Mouse (Mus musculus) adipocyte (in vitro differentiated cells): ENCODE measurements around the gene Angpt4.

Source experiments
- DNase-seq: peaks from one replicate; pipeline ENCODE4 v3.0.0-alpha.2; 2016; ENCODE audit warnings: low spot score

Gene Angpt4

DNA sequence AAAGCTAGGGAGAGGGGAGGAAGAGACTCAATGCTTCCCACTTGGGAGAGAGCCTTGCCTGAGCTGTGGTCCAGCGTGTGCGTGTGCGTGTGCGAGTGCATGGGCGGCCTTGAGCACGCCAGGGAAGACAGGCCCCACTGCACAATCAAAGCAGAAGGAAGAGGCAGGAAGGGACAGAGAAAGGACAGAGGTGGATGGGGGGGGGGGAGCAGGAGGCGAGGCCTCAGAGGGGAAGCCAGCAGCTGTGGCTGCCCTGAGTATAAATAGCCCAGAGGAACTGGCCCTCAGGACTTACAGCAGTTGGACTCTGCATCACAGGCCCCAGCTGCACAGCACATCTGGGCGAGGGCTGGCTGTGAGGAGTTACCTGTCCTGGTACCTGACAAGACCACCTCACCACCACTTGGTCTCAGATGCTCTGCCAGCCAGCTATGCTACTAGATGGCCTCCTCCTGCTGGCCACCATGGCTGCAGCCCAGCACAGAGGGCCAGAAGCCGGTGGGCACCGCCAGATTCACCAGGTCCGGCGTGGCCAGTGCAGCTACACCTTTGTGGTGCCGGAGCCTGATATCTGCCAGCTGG is at the start of gene Angpt4:
TSS of gene Angpt4 (plus strand) at position 292 of the 582 bp plus-strand sequence.
- no peak for DNase-seq

DNA sequence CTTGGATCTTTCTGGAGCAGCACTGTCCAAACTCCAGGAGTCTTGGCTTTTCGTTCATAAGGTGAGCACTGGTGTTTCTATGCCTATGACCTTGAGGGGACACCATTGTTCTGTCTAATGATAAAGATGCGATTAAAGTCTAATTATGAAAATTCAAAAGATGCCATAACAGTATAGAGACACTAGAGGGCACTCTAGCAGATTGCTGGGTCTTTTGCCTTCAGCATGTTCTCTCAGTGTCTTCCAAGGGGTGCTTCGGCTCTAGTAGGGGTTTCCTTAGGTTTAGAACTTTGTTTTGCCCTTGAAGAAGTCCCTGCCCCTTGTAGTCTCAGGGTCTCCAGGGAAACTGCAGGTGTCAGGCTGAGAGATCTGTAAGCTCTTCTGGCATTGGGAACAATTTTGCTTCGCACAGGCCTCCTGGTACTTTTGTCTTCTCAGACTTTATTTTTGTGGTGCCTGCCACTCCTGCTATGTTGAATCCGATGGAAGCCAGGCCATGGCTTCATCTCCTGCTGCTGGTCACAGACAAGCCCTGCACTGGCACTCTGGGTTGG is 48.7 kb upstream of the Angpt4 start:
- peak; percentile 13 for DNase-seq

GRCm38 (mm10) chr2:151864941-151865340 is 46.1 kb upstream of the Angpt4 start:
- no peak for DNase-seq

GRCm38 (mm10) chr2:151866487-151866886 is 44.5 kb upstream of the Angpt4 start:
- peak; percentile 58 for DNase-seq

- DNase-seq, result no peak
Observed at GRCm38 (mm10) chr2:151868196-151868595, 42.8 kb upstream of the Angpt4 start.

GRCm38 (mm10) chr2:151874551-151874950 is 36.5 kb upstream of the Angpt4 start:
- DNase-seq, result peak; percentile 69

GRCm38 (mm10) chr2:151876012-151876485 is 35.0 kb upstream of the Angpt4 start:
- peak; percentile 74 for DNase-seq

- DNase-seq, result no peak
Observed at GRCm38 (mm10) chr2:151878645-151879044, 32.4 kb upstream of the Angpt4 start.

GRCm38 (mm10) chr2:151879760-151880159 is 31.2 kb upstream of the Angpt4 start:
- DNase-seq, result peak; percentile 27

- no peak for DNase-seq
Observed at GRCm38 (mm10) chr2:151891031-151891430, 20.0 kb upstream of the Angpt4 start.

DNA sequence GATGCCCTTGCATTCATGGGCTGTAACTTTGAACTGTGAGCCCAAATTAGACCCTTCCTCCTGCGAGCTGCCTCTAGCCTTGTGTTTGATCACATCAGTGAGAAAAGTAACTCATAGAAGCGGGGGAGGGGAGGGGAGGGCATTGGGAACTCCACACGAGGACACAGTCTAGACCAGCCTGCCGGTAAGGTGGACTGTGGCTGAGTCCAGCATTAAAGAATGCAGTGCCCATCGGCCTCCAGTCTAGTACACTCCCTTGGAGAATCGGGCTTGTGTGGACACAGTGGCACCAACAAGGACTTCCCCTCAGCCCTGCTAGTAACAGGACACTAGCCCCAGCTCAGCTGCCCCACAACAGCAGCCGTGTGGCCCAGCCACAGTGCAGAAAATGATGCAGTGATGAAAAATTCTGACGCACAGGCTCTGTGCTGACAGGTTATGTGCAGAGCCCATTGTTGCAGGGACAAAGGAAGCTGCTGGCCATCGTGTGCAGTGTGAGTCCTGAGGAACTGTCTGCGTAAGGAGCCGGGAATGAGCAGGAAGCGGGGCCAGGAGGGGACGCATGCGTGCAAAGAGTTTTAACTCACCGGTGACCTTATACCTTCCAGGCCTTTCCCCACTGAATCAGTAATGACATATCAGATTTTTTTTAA is 17.8 kb upstream of the Angpt4 start:
- DNase-seq, result no peak

DNA sequence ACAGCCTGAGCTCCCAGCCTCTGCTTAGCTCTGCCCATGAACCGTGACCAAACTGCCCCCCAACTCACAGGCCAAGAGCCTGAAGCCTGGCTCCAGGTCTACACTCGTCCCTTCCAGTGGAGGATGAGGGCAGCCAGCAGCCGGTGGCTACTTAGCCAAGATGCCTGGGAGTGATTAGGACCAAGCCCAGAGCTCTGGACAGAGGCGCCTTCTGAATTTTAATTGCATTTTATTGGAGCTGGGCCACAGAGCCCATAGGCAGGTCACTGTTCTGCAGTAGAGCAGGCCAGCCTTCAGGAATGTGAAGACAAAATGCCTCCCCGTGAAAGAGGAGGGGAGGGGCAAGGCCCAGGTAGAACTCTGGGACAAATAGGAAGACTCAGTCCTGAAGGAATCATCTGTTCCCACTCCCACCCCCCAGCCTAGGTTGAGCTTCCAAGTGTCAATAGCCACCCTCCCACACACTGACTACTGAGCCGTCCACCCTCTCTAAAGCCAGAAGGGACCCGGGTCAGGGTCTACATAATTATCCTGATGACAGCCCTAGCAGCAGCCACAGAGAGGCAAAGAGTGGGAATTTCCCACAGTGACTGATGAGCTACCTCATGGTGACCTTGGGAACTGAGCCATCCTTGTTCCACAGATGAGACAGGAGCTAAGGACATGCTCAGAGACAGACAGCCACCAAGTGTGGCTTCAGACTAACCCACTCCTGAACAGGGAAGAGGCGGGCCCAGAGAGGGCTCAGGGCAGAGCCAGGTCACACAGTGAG is 16.6 kb upstream of the Angpt4 start:
- DNase-seq, result no peak

GRCm38 (mm10) chr2:151895911-151896310 is 15.1 kb upstream of the Angpt4 start:
- no peak for DNase-seq

DNA sequence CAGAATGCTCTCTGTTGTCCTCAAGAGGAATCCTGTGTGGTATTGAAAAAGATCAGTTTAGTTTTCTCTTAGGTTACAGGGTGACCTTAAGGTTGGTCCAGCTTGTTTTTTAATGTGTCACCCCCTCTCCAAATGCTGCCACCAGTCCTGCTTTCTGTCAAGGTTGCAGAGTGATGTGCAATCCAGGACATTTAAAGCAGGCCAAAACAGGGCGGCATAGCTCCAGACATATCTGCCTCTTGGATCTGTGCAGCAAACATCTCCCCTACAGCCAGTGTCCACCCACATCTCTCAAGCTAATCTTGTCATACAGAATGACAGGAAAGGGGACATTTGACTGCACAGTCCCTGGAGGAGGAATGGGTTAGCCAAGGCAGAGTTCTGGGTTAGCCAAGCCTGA is 12.9 kb upstream of the Angpt4 start:
- DNase-seq, result no peak

GRCm38 (mm10) chr2:151900845-151901244 is 10.2 kb upstream of the Angpt4 start:
- no peak for DNase-seq

DNA sequence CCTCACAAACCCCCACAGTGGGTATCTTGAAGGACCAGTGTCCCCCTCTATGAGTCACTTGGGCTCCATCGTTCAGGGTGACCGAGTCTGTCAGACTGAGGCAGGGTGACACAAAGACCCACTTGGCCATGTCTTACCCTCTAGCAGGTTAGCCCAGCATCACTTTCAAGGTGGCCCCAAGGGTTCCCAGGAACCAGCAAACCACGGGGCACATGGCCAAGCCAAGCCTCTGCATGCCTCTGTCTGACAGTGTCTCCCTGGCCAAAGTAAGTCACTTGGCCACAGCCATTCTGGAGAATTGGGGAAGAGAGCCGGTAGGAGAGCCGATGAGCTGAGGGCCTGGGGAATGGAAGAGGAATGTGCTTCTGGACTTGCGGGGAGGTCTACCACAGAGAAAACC is 7.7 kb upstream of the Angpt4 start:
- no peak for DNase-seq

GRCm38 (mm10) chr2:151903933-151904332 is 7.1 kb upstream of the Angpt4 start:
- no peak for DNase-seq

GRCm38 (mm10) chr2:151904636-151905035 is 6.4 kb upstream of the Angpt4 start:
- no peak for DNase-seq

DNA sequence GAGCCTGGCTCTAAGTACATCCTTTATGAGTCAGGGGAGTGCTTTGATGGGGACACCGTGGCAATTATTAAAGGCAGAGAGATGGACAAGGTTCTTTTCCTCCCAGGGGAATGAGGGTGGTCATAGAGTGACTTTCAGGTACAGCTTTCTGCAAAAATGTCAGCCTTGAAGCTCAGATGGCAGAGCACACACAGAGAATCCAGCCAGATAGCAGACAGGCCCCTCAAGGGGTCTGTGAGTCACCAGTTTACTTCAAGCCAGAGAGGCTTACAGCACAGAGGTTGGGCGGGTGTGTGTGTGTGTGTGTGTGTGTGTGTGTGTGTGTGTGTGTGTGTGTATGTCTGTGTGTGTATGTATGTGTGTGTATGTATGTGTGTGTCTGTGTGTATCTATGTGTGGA is 4.0 kb upstream of the Angpt4 start:
- DNase-seq, result no peak

GRCm38 (mm10) chr2:151909386-151909785 is 1.6 kb upstream of the Angpt4 start:
- no peak for DNase-seq

DNA sequence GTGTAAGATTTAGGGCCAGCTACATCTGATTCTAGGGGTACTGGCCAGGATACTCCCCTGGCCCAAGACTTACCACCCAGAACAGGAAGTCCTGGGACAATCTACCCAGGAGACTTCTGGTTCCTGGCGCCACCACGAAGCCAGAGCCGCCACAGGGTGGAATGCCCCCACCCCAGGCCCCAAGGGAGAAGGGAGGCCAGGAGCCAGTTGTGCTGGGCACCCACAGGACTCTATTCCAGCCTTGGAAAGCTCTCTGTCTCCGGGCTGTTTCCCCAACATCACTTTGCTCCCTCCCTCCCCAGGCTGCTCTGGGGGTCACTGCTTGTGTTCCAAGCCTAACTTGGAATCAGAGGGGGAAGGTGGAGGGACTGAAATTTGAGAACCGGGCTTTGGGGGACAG is 512 bp upstream of the Angpt4 start:
- no peak for DNase-seq

GRCm38 (mm10) chr2:151911751-151912150 is 741 bp downstream of the Angpt4 start:
- DNase-seq, result no peak

- DNase-seq, result peak; percentile 58
Observed at GRCm38 (mm10) chr2:151914120-151914519, 3.1 kb downstream of the Angpt4 start.
